Mouse (Mus musculus) liver, embryonic 15.5 days (tissue): ENCODE data around the gene Pias1. TPM values are rescaled to one million over a fixed set of nuclear protein-coding genes. Genes with fewer than 3 reads are reported as not detected.

Experiments used
- ATAC-seq: fragments of 200-750 bp; cut with Nextera tagmentation; 2 replicates; pipeline ENCODE4 v1.8.0; 2017; ENCODE audit warnings: moderate number of reproducible peaks, mild to moderate bottlenecking, moderate library complexity; ENCODE audit not compliant: insufficient read depth
- H3K27ac ChIP-seq: fragments of 300-500 bp; sonication (generic); replicated peaks from 2 replicates; pipeline ENCODE4 v1.5.1; 2015; ENCODE audit warnings: mild to moderate bottlenecking, inconsistent platforms
- H3K27me3 ChIP-seq: fragments of 300-500 bp; sonication (generic); 2 replicates; pipeline ENCODE4 v1.6.1; 2015; ENCODE audit warnings: mild to moderate bottlenecking, inconsistent platforms
- H3K36me3 ChIP-seq: fragments of 300-500 bp; sonication (generic); replicated peaks from 2 replicates; pipeline ENCODE4 v1.6.1; 2015; ENCODE audit warnings: moderate library complexity, mild to moderate bottlenecking, inconsistent platforms
- H3K4me1 ChIP-seq: fragments of 300-500 bp; sonication (generic); replicated peaks from 2 replicates; pipeline ENCODE4 v1.6.1; 2015; ENCODE audit warnings: inconsistent platforms
- H3K4me2 ChIP-seq: fragments of 300-500 bp; sonication (generic); 2 replicates; pipeline ENCODE4 v1.6.1; 2015; ENCODE audit warnings: moderate library complexity, mild to moderate bottlenecking, inconsistent platforms
- H3K4me3 ChIP-seq: fragments of 300-500 bp; sonication (generic); replicated peaks from 2 replicates; pipeline ENCODE4 v1.5.1; 2015; ENCODE audit warnings: mild to moderate bottlenecking, inconsistent platforms
- H3K9ac ChIP-seq: fragments of 300-500 bp; sonication (generic); 2 replicates; pipeline ENCODE4 v1.6.1; 2015; ENCODE audit warnings: moderate library complexity, mild to moderate bottlenecking, inconsistent platforms
- H3K9me3 ChIP-seq: fragments of 300-500 bp; sonication (generic); replicated peaks from 2 replicates; pipeline ENCODE4 v1.6.1; 2016; ENCODE audit warnings: inconsistent platforms
- WGBS: fragments of 180-500 bp; shearing (Covaris S2); methylation state at CpG from one replicate; pipeline ENCODE4 v1.1.7; 2015; ENCODE audit warnings: mixed read lengths; ENCODE audit not compliant: insufficient replicate concordance; 5-methylcytosine and 5-hydroxymethylcytosine counted together
- polyA plus RNA-seq: library from polyadenylated mRNA; unstranded; fragments of >200 nt; fragmentation: Nextera tagmentation; extraction: Ambion mirVana; gene quantifications from 2 replicates; pipeline ENCODE4 v1.2.1, GENCODE M21; 2015

Gene Pias1
- polyA plus RNA-seq, 1 experiment from 2014 or later, result 29.4 TPM

DNA sequence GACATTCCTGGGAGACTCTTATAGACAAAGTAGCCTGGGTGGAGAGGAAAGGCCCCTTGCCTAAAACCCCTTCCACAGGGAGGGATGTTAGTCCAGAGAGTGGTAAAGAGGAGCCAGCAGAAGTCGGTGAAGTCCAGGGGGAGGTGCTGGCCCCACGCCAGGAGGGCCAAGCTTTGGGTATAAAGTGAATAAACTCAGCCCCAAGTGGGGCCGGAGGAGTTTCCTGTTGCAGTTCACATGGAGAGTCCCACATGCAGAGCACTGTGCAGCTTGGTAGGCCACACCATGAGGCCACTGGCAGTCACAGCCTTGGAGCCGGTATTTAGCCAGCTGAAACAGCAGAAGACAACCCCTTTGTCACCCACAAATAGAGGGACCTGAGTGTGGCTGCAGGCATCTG lies 133.2 kb downstream of the Pias1 start:
- Histone ChIP-seq H3K27ac (no peak overlapping the region), H3K9ac (no peak overlapping the region), H3K9me3 (no peaks in the 10 kb centered on the region), H3K4me1 (peaks cover 23% of the 10 kb centered on the region), H3K36me3 (peaks cover 19% of the 10 kb centered on the region; the same call in 1 of the 2 replicates), H3K4me2 (no peak overlapping the region), H3K27me3 (no peaks in the 10 kb centered on the region), H3K4me3 (no peak overlapping the region)
- 41% methylated on average over 4 of the region's 4 CpGs for WGBS
- no peak for ATAC-seq

DNA sequence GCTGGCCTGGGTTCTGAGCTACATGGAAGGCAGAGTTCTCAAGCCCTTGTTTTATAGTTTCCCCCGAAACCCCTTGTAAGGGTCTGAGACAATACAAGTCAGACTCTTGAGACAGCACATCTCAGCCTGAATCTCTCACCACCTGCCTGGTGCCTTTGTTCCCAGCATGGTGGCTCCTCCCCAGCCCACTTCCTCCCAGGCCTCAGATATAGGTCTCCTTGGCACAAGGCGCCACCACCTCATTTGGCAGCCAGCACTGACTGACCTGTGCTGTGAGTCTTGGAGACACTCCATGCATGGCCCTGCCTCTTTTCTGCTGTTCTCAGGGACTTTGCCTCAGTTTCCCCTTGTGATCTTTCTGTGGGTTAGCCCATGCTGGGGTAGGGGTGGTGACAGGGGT lies 136.2 kb downstream of the Pias1 start:
- Histone ChIP-seq H3K27me3 (no peaks in the 10 kb centered on the region), H3K9ac (no peak overlapping the region), H3K4me1 (peaks cover 13% of the 10 kb centered on the region), H3K9me3 (no peaks in the 10 kb centered on the region), H3K27ac (no peak overlapping the region), H3K4me2 (no peak overlapping the region), H3K36me3 (peaks cover 42% of the 10 kb centered on the region), H3K4me3 (no peak overlapping the region)
- WGBS, result 76% methylated on average over 2 of the region's 2 CpGs
- ATAC-seq, result no peak

DNA sequence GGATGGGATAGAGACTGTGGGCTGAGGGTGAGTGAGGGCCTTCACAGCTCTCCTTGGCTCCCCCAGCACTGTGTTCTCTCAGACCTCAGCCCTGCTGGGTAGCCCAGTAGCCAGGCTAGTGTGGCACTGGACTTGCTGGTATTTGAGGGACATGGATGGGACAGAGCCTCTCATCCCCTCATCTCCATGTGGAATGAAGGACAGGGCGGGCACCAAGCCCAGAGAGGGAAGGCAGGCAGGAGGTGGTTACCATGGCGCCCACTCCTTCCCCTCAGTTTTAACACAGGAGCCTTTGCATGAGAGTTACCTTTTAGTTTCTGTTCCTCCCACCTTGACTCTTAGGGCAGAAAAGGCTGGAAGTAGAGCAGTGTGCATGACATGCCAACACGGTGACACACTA lies 139.1 kb downstream of the Pias1 start:
- 70% methylated on average over 3 of the region's 3 CpGs for WGBS

DNA sequence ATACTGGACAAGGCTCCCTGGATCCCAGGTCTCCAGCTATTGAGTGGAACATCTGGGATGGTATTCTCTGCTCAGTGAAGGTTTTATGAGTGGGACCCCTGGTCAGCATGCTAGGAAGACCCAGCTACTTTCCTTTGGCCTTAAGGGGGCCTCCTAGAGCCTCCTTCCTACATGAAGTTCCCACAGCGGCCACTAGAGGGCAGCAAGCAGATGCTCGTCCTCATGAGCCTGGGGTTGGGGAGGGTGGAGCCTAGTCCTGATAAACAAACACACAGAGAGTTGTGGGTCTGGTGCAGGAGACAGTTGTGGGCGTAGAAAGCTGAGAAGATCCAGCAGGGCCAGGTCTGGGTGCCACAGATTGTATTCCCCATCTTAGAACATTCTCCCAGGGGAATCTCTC lies 140.0 kb downstream of the Pias1 start:
- no peaks in the 10 kb centered on the region for H3K27me3 ChIP-seq
- no peaks in the 10 kb centered on the region for H3K9me3 ChIP-seq
- peak overlapping the region; percentile 57; the same call in 1 of the 2 replicates for H3K27ac ChIP-seq
- peak overlapping the region; percentile 30; the same call in 1 of the 2 replicates for H3K9ac ChIP-seq
- peaks cover 42% of the 10 kb centered on the region for H3K36me3 ChIP-seq
- H3K4me1 ChIP-seq, result peaks cover 13% of the 10 kb centered on the region
- H3K4me2 ChIP-seq, result no peak overlapping the region
- H3K4me3 ChIP-seq, result no peak overlapping the region
- 0% methylated on average over 3 of the region's 3 CpGs for WGBS
- ATAC-seq, result peak; percentile 67

More for the DNA sequence above, 139.1 kb downstream of the Pias1 start:
- H3K4me2 ChIP-seq, result no peak overlapping the region
- H3K9ac ChIP-seq, result no peak overlapping the region
- H3K4me3 ChIP-seq, result no peak overlapping the region
- H3K27me3 ChIP-seq, result no peaks in the 10 kb centered on the region
- peaks cover 42% of the 10 kb centered on the region for H3K36me3 ChIP-seq
- no peak overlapping the region for H3K27ac ChIP-seq
- peaks cover 9% of the 10 kb centered on the region for H3K4me1 ChIP-seq
- no peaks in the 10 kb centered on the region for H3K9me3 ChIP-seq
- no peak for ATAC-seq

DNA sequence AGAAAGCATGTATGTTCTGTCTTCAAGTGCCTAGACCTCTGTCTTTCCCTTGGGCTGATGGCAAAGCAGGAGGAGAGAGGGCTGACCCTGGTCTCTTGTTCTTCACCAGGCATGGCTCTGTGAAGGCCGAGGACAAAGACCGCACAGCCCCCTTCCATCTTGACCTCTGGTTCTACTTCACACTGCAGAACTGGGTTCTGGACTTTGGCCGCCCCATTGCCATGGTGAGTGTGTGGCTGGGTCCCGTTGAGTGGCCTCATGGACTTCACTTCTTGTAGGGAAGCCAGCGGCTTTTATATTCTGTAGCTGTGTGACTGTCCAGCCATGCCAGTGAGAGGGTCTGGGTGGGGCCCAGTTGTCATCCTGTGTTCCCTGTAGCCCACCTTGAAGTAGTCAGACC lies 143.3 kb downstream of the Pias1 start:
- no peak overlapping the region for H3K9ac ChIP-seq
- no peak overlapping the region for H3K4me3 ChIP-seq
- H3K27ac ChIP-seq, result no peak overlapping the region
- H3K4me1 ChIP-seq, result peaks cover 34% of the 10 kb centered on the region
- no peak for ATAC-seq
- no peaks in the 10 kb centered on the region for H3K9me3 ChIP-seq
- H3K4me2 ChIP-seq, result no peak overlapping the region
- no peaks in the 10 kb centered on the region for H3K27me3 ChIP-seq
- 77% methylated on average over 5 of the region's 5 CpGs for WGBS
- peaks cover 23% of the 10 kb centered on the region for H3K36me3 ChIP-seq

DNA sequence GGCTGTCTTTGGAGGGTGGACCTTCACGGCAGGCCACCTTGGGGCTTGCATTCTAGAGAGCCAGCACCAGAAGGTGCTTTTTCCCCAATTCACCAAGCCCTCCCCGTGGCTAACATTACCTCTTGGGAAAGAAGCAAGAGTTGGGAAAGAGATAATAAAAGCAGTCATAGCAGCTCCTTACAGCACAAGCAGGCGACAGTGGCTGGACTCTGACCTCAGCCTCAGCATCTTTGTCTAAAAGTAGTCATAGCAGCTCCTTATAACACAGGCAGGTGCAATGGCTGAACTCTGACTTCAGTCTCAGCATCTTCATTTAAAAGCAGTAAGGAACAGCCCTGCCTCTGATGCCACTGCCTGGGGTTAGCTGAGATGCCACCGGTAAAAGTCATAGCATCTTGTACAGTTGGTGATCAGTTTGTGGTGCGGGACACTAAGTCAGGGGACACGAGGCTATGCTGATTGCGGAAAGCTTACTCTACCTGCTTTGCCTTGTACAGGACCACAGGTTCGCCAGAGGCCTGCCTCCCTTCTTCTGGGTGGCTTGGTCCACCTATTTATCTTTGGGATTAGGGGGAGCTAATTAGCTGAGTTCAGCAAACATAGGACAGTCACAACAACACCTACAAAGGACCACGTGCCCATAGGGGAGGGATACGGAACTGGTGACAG lies 144.2 kb downstream of the Pias1 start:
- H3K4me2 ChIP-seq, result no peak overlapping the region
- H3K9me3 ChIP-seq, result no peaks in the 10 kb centered on the region
- ATAC-seq, result no peak
- H3K4me3 ChIP-seq, result no peak overlapping the region
- H3K36me3 ChIP-seq, result peaks cover 14% of the 10 kb centered on the region
- no peak overlapping the region for H3K9ac ChIP-seq
- no peak overlapping the region for H3K27ac ChIP-seq
- H3K4me1 ChIP-seq, result peaks cover 43% of the 10 kb centered on the region
- no peaks in the 10 kb centered on the region for H3K27me3 ChIP-seq
- WGBS, result 75% methylated on average over 10 of the region's 10 CpGs

DNA sequence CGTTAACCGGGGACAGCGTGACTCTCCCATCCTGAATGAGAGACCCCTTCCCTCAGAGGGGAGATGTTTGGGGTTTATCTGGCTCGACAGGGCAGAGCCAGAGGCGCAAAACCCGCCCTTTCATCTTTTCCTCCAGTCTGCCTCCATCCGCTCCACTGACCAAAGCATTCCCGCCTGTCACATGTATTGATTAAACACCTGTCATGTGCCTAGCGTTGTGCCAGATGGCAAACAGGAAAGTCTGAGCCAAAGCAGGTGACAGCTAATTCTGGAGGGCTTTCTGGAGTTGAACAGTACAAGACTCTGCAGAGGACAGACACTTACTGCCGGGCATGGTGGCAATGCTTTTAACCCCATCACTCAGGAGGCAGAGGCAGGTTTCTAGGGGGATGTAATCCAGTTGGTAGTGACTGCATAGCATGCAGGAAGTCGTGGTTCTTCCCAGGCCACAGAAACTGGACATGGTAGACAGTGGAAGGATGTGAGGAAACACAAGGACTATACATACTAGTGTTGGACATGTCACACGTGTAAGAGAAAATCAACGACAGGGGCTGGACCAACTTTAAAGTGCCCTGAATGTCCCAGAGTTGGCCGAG lies 148.5 kb downstream of the Pias1 start:
- Histone ChIP-seq H3K9ac (peak overlapping the region; percentile 90), H3K4me1 (peaks cover 50% of the 10 kb centered on the region), H3K4me3 (peak overlapping the region; percentile 75), H3K9me3 (no peaks in the 10 kb centered on the region), H3K27ac (peak overlapping the region; percentile 93), H3K27me3 (no peaks in the 10 kb centered on the region), H3K4me2 (peak overlapping the region; percentile 92), H3K36me3 (no peaks in the 10 kb centered on the region; the same call in 1 of the 2 replicates)
- WGBS, result 6% methylated on average over 14 of the region's 14 CpGs
- ATAC-seq, result peak; percentile 7

DNA sequence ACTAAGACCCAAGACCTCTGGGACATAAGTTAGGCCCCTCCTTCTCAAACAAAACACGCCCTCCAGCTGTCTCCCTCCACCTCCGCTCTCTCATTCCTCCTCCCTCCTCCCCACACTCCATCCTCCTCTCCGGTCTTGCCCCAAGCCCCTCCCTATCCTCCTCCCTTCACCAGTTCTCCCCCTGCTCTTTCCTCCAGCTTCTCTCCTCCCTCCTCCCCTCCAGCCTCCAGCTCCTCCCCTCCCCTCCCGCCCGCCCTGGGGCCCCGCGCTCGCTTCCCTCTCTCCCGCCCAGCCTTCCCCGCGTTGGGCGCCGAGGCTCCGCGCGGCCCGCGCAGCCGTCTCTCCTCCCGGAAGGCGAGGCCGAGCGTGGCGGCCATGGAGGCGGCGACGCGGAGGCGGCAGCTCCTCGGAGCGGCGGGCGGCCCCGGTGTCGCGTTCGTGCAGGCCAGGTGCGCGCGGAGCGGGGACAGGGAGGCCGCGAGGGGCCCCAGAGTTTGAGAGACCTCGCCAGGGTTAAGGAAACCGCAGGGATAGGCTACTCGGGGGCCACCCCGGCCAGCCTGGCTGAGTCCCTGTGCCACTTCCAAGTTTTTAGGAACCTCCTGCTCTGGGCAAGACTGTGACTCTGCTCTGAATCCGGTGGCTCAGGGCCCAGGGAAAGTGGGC lies 149.1 kb downstream of the Pias1 start, which contains the start of gene Cln6:
TSS of gene Cln6 (plus strand) at position 280 of the 666 bp plus-strand sequence.
- ATAC-seq, result peak; percentile 93
- under 1% methylated on average over 43 of the region's 48 CpGs for WGBS
- H3K36me3 ChIP-seq, result no peaks in the 10 kb centered on the region; the same call in 1 of the 2 replicates
- peak within 1 kb of the TSS; percentile 90 for H3K9ac ChIP-seq
- peaks cover 50% of the 10 kb centered on the region for H3K4me1 ChIP-seq
- H3K27me3 ChIP-seq, result no peaks in the 10 kb centered on the region
- H3K4me2 ChIP-seq, result peak within 1 kb of the TSS; percentile 92
- peak within 1 kb of the TSS; percentile 93 for H3K27ac ChIP-seq
- H3K9me3 ChIP-seq, result no peaks in the 10 kb centered on the region
- peak within 1 kb of the TSS; percentile 75 for H3K4me3 ChIP-seq

DNA sequence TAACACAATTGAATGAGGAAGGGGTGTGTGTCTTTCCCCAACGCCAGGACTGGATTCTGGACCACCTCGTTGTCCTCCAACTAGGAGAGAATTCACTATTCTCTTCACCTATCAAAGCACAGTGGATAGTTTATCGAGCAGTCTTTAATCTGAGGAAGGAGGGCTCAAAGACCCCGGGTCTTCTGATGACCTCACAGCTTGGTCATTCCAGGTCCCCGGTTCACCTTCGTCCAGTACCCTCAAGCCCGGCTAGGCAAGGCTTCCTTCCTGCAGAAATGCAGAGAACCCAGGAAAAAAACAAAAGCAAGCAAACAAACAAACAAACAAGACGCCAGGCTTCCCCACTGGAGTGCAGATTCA lies 149.6 kb downstream of the Pias1 start:
- H3K4me1 ChIP-seq, result peaks cover 50% of the 10 kb centered on the region
- 6% methylated on average over 8 of the region's 8 CpGs for WGBS
- no peaks in the 10 kb centered on the region for H3K27me3 ChIP-seq
- no peak for ATAC-seq
- H3K4me2 ChIP-seq, result peak overlapping the region; percentile 92
- H3K9me3 ChIP-seq, result no peaks in the 10 kb centered on the region
- peak overlapping the region; percentile 75 for H3K4me3 ChIP-seq
- H3K36me3 ChIP-seq, result no peaks in the 10 kb centered on the region; the same call in 1 of the 2 replicates
- H3K9ac ChIP-seq, result peak overlapping the region; percentile 49; the same call in 1 of the 2 replicates
- peak overlapping the region; percentile 93 for H3K27ac ChIP-seq

DNA sequence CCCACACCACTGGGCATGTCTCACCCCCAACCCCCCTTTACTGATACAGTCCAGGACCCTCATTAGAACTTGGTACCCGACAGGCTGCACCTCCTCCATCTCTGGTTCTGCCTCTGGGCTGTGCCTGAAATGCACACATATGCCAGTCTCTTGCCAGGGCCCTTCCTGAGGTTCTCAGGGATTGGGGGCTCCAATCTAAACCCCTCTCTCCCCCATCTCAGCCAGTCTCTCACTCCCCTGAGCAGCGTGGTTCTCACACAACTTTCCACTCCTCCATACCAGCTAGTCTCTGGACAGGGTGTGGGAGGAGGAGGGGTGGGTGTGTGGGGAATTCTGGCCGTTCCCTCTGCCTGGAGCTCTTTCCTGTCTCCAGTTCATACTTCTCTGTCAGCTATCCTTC lies 150.1 kb downstream of the Pias1 start:
- no peaks in the 10 kb centered on the region; the same call in 1 of the 2 replicates for H3K36me3 ChIP-seq
- H3K9ac ChIP-seq, result no peak overlapping the region; the same call in 1 of the 2 replicates
- no peak for ATAC-seq
- no peaks in the 10 kb centered on the region for H3K27me3 ChIP-seq
- peak overlapping the region; percentile 92; the same call in 1 of the 2 replicates for H3K4me2 ChIP-seq
- peaks cover 45% of the 10 kb centered on the region for H3K4me1 ChIP-seq
- H3K27ac ChIP-seq, result peak overlapping the region; percentile 93
- no peak overlapping the region for H3K4me3 ChIP-seq
- WGBS, result 59% methylated on average over 3 of the region's 3 CpGs
- no peaks in the 10 kb centered on the region for H3K9me3 ChIP-seq
